Mouse (Mus musculus) brown adipose tissue, adult 24 weeks (tissue): ENCODE results near the gene Bst1. TPM values are rescaled to one million over a fixed set of nuclear protein-coding genes. Genes with fewer than 3 reads are reported as not detected.
A peak's percentile ranks its signal among the peaks of the same experiment; 100 is the strongest.

Experiments
- H3K27ac ChIP-seq: fragments of 200-500 bp; replicated peaks from 2 replicates; pipeline ENCODE4 v1.5.1; 2012; ENCODE audit warnings: low read depth, mild to moderate bottlenecking, low read length
- H3K4me1 ChIP-seq: fragments of 200-500 bp; 2 replicates; pipeline ENCODE4 v1.6.1; 2012; ENCODE audit warnings: low read length, mixed read lengths; ENCODE audit not compliant: control insufficient read depth, insufficient read depth, insufficient read length
- H3K4me3 ChIP-seq: fragments of 200-500 bp; 2 replicates; pipeline ENCODE4 v1.5.1; 2012; ENCODE audit warnings: low read depth, mild to moderate bottlenecking, low read length, moderate library complexity; ENCODE audit not compliant: insufficient read depth
- polyA plus RNA-seq: library from polyadenylated mRNA; stranded (reverse); fragments of >200 nt; gene quantifications from 2 replicates; pipeline ENCODE4 v1.2.4, GENCODE M21; 2012; ENCODE audit not compliant: missing spikeins, insufficient read depth, insufficient read length

Gene Bst1
- polyA plus RNA-seq, 1 experiment = 0.75 TPM

- H3K4me3 ChIP-seq = no peak overlapping the region
- no peak overlapping the region for H3K27ac ChIP-seq
- no peaks in the 10 kb centered on the region for H3K4me1 ChIP-seq
Measured at GRCm38 (mm10) chr5:43836590-43836989, 17.9 kb downstream of the Bst1 start.

GRCm38 (mm10) chr5:43837372-43837771 is 18.7 kb downstream of the Bst1 start:
- Histone ChIP-seq H3K4me1 (no peaks in the 10 kb centered on the region), H3K4me3 (no peak overlapping the region), H3K27ac (no peak overlapping the region)

- Histone ChIP-seq H3K4me1 (peaks cover 11% of the 10 kb centered on the region; the same call in 1 of the 2 replicates), H3K27ac (peak overlapping the region; percentile 55), H3K4me3 (peak overlapping the region; percentile 54)
Measured at GRCm38 (mm10) chr5:43841144-43842010, 22.7 kb downstream of the Bst1 start.

GRCm38 (mm10) chr5:43842011-43842285 is 23.3 kb downstream of the Bst1 start:
- Histone ChIP-seq H3K4me1 (peaks cover 14% of the 10 kb centered on the region; the same call in 1 of the 2 replicates), H3K27ac (peak overlapping the region; percentile 55), H3K4me3 (peak overlapping the region; percentile 54)

GRCm38 (mm10) chr5:43842576-43843155 is 24.0 kb downstream of the Bst1 start:
- Histone ChIP-seq H3K27ac (no peak overlapping the region), H3K4me1 (peaks cover 14% of the 10 kb centered on the region; the same call in 1 of the 2 replicates), H3K4me3 (no peak overlapping the region)

GRCm38 (mm10) chr5:43845083-43845482 is 26.4 kb downstream of the Bst1 start:
- Histone ChIP-seq H3K4me3 (no peak overlapping the region), H3K27ac (peak overlapping the region; percentile 87), H3K4me1 (peaks cover 14% of the 10 kb centered on the region; the same call in 1 of the 2 replicates)

- no peak overlapping the region for H3K4me3 ChIP-seq
- peak overlapping the region; percentile 46; the same call in 1 of the 2 replicates for H3K27ac ChIP-seq
Measured at GRCm38 (mm10) chr5:43845646-43846045, 27.0 kb downstream of the Bst1 start.

GRCm38 (mm10) chr5:43846227-43846626 is 27.5 kb downstream of the Bst1 start:
- Histone ChIP-seq H3K27ac (peak overlapping the region; percentile 46; the same call in 1 of the 2 replicates), H3K4me3 (no peak overlapping the region), H3K4me1 (peaks cover 14% of the 10 kb centered on the region; the same call in 1 of the 2 replicates)

More at GRCm38 (mm10) chr5:43845646-43846045, 27.0 kb downstream of the Bst1 start:
- H3K4me1 ChIP-seq = peaks cover 14% of the 10 kb centered on the region; the same call in 1 of the 2 replicates

- H3K4me1 ChIP-seq = peaks cover 14% of the 10 kb centered on the region; the same call in 1 of the 2 replicates
Measured at GRCm38 (mm10) chr5:43847555-43847954, 28.9 kb downstream of the Bst1 start.

GRCm38 (mm10) chr5:43848275-43848674 is 29.6 kb downstream of the Bst1 start:
- H3K4me3 ChIP-seq = no peak overlapping the region
- peaks cover 14% of the 10 kb centered on the region; the same call in 1 of the 2 replicates for H3K4me1 ChIP-seq
- no peak overlapping the region for H3K27ac ChIP-seq

More at GRCm38 (mm10) chr5:43847555-43847954, 28.9 kb downstream of the Bst1 start:
- H3K27ac ChIP-seq = no peak overlapping the region
- no peak overlapping the region for H3K4me3 ChIP-seq

- H3K27ac ChIP-seq = peak overlapping the region; percentile 65
- no peak overlapping the region for H3K4me3 ChIP-seq
- H3K4me1 ChIP-seq = peaks cover 6% of the 10 kb centered on the region
Measured at GRCm38 (mm10) chr5:43853096-43853867, 34.6 kb downstream of the Bst1 start.

- peak overlapping the region; percentile 65 for H3K27ac ChIP-seq
- H3K4me1 ChIP-seq = peaks cover 6% of the 10 kb centered on the region
- H3K4me3 ChIP-seq = no peak overlapping the region
Measured at GRCm38 (mm10) chr5:43853868-43854488, 35.3 kb downstream of the Bst1 start.

GRCm38 (mm10) chr5:43855769-43856168 is 37.1 kb downstream of the Bst1 start:
- peak overlapping the region; percentile 54 for H3K27ac ChIP-seq
- no peak overlapping the region for H3K4me3 ChIP-seq
- H3K4me1 ChIP-seq = peaks cover 6% of the 10 kb centered on the region

- H3K4me3 ChIP-seq = no peak overlapping the region
- no peak overlapping the region for H3K27ac ChIP-seq
- H3K4me1 ChIP-seq = peaks cover 5% of the 10 kb centered on the region
Measured at GRCm38 (mm10) chr5:43859663-43860062, 41.0 kb downstream of the Bst1 start.
